Mouse (Mus musculus) urinary bladder, postnatal 14 days (tissue): ENCODE data around the gene Pdlim5.
A peak's percentile ranks its signal among the peaks of the same experiment; 100 is the strongest.
"Not testable (repeated sequence)": the region's sequence is repeated elsewhere in the genome, so short reads cannot be mapped to it uniquely, and the experiment has no call there.

Source experiments
- DNase-seq: peaks from one replicate; pipeline ENCODE4 v3.0.0; 2021; ENCODE audit warnings: low spot score

Pdlim5 gene

DNA sequence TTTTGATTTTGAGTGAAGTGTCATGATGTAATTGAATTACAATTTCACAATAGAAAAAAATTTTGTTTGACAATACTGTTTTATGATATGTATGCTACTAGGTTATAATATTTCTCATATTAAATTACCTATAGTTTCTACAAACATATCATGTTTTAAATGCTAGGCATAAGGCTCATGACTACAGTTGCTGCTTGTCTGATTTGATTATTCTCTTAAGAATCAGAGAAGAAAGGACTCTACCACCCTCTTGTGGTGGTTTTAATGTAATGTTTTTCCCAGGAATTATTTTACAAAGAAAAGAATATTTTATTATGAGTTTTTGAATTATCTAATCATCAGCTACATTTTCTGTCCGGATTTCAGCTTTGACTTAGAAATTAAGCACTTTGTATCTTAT, 120.5 kb downstream of the Pdlim5 start:
- DNase-seq, result no peak

DNA sequence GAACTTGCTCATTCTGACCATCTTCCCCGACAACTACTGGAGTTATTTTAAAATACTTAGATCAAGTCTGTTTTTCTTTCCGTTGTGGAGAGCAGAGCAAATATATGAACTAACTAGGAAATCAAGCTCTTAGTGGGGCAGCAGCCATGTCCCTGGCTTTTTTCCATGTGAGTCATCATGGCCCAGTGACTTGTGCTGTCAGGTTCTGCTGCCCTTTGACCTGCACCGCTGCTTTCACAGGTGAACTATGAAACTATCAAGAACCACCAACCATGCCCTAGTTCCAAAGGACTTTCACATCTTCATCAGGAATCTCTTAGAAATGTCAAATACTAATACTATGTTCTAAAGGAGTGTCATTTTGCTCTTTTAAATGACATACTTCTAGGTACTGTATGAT, 121.0 kb downstream of the Pdlim5 start:
- DNase-seq, result no peak

DNA sequence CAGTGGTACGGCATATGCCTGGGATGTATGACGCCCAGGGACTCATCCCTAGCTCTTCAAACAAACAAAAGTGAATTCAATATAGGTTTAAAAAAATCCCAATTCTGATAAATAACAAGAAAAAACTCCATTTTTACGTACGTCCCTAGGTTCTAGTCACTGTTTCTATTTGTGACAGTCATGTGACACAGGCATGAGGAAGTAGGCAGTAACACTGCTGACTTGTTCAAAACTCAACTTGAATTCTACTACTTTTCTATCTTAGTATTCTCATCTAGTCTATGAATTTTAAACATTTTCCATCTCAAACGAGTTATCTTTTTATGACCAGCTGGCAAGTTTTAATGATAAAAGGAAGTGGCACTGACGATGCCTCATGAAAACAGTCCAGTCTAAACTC, 122.2 kb downstream of the Pdlim5 start:
- no peak for DNase-seq

GRCm38 (mm10) chr3:142256371-142256770, 139.1 kb downstream of the Pdlim5 start:
- no peak for DNase-seq

DNA sequence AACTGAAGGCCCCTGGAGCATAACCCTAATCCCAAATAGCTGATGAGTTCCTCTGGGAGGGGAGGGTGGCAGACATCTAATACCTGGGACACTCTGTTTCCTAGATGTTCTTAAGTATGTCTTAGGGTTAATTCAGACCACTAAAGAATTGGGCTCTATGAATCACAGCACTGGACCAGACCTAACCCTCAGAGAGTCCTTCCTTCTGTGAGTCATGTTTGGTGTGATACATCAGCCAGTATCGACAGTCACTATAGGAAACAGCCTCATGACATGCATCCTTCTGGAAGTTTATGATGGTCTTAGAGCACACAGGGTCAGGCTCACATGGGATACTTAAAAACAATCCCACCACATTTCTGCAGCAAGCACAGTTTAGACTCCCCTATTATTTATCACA, 143.4 kb downstream of the Pdlim5 start:
- no peak for DNase-seq

DNA sequence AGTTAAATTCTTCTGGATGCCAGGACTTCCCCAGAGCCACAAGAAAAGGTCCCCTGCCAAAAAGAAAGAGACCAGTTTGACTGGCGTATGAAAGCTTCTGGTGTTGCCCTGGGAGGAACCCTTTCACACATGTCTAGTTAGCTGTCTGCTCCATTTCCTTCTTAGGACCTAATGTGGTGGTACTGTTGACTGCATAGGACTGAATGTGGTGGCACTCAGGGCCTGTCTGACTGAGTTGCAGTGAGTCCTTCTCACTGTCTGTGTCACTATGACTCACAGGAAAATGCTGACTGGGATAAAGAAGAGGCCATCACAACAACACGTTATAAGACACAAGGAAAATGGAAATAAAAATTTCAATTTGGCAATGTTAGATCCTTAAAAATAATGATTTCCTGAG, 146.0 kb downstream of the Pdlim5 start:
- DNase-seq, result no peak

- DNase-seq, result peak; percentile 16
These were observed 152.2 kb downstream of the Pdlim5 start for GRCm38 (mm10) chr3:142243263-142243662.

GRCm38 (mm10) chr3:142239298-142239697, 156.2 kb downstream of the Pdlim5 start:
- DNase-seq, result no peak

DNA sequence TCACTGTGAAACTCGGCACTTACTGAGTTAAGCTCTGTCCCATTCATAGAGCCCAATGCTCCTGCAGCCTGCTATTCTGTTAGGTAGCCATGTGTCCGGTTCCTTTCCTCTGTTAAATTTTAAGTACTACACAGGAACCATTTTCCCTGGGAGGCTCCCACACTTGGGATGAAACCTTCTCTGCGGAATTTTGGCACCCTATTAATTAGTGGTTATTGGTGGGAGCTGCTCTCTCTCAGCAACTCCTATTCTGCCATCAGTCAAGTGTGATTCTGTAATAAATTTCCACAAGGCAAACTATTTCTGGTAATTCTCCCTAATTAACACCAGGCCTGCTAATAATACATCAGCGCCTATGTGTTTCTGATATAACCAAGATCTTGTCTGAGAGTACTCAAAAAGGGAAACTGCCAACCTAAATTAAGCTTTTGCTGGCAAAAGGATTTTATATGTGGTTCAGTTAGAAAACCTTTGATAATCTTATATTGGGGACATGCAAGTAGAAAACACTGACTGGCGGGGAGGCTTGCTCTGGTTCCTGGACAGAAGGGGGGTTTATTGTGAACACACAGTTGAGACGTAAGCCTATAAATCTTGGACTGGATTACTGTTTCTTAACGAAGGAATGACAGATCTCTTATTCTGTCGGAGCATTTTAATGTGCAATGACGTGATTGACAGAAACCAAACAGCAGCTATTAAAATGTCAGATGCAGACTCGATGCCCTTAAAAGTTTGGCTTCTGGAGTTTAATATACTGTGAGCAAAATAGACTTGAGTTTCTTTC, 157.0 kb downstream of the Pdlim5 start:
- no peak for DNase-seq

GRCm38 (mm10) chr3:142237621-142238020, 157.9 kb downstream of the Pdlim5 start:
- DNase-seq, result no peak

DNA sequence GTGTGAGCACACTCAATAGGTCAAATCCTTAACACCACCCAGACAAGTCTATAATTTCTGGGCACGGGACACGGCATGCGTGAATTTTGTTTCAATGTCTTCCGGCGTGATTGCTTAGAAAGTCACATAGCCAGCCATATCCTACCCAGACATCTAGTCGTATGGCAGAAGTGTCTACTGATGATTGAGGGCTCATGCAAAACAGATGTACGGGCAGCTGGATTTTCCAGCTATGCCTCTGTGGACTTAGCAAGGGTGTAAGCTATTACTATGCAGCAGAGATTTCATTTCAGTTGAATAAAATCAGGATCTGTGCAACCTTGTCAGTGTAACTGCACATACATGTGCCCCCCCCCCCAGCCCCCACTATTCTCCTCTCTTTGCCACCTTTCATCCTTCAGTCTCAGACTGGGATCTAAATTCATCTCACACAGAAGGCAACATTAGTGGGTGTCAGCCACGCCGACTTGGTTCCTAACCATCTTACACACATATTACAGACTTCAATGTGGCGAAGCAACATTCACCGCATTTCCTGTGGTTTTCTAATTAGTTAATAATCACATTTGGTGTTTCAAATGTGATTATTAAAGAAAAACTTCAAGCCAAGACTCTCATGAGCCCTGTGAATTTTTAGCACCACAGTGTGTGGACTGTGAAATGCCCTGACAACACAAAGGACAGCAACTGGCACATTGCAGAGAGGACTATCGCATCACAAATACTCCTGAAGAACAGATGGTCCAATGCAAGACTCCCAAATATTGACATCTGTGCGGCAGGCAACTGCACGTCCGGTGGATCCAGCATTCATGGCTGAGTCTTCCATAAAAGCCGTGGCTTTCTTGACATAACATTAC, 161.7 kb downstream of the Pdlim5 start:
- no peak for DNase-seq

- no peak for DNase-seq
These were observed 166.8 kb downstream of the Pdlim5 start for GRCm38 (mm10) chr3:142228665-142229064.

DNA sequence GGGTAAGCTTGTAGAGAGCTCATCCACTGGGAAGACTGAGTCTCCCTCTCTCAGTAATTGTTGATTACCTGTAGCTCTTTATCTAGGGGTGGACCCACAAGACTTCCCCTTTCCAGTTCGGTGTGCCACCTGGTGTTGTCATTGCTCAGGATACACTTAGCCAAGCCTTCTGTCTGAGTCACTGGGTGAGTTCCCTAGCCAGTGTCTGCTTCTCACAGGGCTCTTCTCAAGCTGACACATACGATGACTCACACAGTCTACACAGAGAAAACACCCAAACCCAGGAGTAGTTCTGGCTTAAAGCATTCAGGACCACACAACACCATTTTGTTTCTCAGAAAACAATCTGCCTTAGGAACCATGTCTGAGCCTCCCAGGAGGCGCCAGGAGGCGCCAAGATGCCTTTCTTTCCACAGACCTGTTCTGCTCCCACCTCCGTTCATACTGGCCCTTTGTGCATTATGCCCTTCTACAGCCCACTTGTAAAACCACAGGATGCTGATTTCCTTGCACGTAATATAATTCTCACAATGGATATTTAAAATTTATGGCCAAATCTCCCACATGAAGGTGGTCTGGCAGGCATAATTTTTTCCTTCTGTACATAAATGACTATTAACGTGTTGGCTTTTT, 172.9 kb downstream of the Pdlim5 start:
- DNase-seq, result no peak

DNA sequence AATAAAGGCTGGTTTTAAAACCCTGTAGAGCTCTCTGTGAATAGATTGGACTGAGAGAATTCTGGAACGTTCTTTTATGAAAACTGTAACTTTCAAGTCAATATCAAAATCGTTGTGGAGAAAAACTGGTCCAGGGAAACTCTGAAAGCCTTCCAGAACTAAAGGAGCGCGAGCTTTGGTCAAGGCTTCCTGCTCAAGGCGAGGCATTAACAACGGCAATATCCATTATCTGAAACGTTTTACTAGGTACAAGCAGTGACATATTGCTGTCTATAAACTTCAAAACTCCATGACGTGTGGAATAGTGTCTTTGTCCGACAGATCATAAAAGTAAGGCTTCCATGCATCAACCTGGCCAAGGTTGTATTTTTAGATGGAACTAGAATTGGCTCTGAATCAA, 175.6 kb downstream of the Pdlim5 start:
- no peak for DNase-seq

GRCm38 (mm10) chr3:142212821-142213220, 182.7 kb downstream of the Pdlim5 start:
- DNase-seq, result no peak

GRCm38 (mm10) chr3:142212186-142212585, 183.3 kb downstream of the Pdlim5 start:
- DNase-seq, result no peak

- DNase-seq, result no peak
These were observed 185.5 kb downstream of the Pdlim5 start for GRCm38 (mm10) chr3:142209981-142210380.

DNA sequence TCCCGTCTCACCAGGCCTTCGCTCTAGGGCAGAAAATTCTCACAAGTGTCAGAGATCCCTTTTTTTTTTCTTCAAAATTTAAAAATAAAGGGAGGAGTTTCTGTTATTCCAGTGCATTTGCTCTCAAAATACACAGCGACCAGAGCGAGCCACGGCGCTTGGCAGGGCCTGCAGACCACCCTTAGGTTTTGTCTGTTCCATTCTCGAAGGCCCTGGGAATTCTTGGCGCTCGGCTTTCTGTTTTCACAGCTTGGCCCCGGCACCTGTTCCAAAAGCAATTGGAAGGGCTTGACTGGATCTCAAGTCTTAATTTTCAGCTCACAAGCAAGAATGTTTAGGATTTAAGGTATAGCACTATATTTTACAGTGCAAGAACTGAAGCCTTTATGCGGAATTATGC, 186.4 kb downstream of the Pdlim5 start:
- DNase-seq, result no peak

GRCm38 (mm10) chr3:142207488-142207887, 188.0 kb downstream of the Pdlim5 start:
- no peak for DNase-seq

- no peak for DNase-seq
These were observed 189.2 kb downstream of the Pdlim5 start for GRCm38 (mm10) chr3:142206316-142206715.

DNA sequence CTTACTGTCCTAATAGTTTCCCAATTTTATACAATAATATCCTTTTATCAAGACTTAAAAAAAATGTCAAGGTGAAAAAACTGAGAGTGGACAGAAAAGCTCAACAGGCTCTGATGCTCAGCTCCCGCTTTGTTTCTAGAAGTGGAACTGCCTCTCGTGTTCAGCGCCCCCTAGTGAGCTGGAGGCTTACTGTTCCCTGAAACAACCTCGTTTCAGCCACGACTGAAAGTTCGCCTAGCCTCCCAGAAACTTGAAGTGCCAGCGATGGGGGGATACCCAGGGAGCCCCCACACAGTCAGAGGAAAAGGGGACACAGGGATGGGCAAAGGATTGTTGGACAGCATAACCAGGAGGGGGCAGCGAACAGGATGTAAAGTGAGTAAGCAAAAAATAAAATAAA, 199.4 kb downstream of the Pdlim5 start:
- DNase-seq, result no peak

- DNase-seq, result not testable (repeated sequence)
These were observed 203.9 kb downstream of the Pdlim5 start for GRCm38 (mm10) chr3:142191627-142192026.
